Mouse (Mus musculus): ENCODE results near the gene Fabp3. TPM values are rescaled to one million over a fixed set of nuclear protein-coding genes. Genes with fewer than 3 reads are reported as not detected.

Gene Fabp3
- polyA plus RNA-seq, 1 experiment: 44.6 TPM

- Histone ChIP-seq H3K4me3 (replicated peaks; ENCODE audit: control insufficient read depth, low read depth, low read length) (no peak overlapping the region), H3K27ac (ENCODE audit: control insufficient read depth, insufficient read depth, low read depth, low read length, poor library complexity) (no peak overlapping the region), H3K4me1 (ENCODE audit: control insufficient read depth, insufficient read depth, low read length) (no peaks in the 10 kb centered on the region)
- 83% methylated on average over 5 of the region's 5 CpGs for WGBS
- no peak for TF ChIP-seq CTCF (IDR thresholded peaks at IDR 0.05; ENCODE audit: control insufficient read depth, insufficient read depth, low read length)
- TF ChIP-seq POLR2A (IDR thresholded peaks at IDR 0.05; ENCODE audit: borderline replicate concordance, control insufficient read depth, low read depth, low read length): no peak
These were observed 15.2 kb downstream of the Fabp3 start for GRCm38 (mm10) chr4:130323607-130324006.

- Histone ChIP-seq H3K27ac (ENCODE audit: control insufficient read depth, insufficient read depth, low read depth, low read length, poor library complexity) (no peak overlapping the region), H3K4me1 (ENCODE audit: control insufficient read depth, insufficient read depth, low read length) (no peaks in the 10 kb centered on the region), H3K4me3 (replicated peaks; ENCODE audit: control insufficient read depth, low read depth, low read length) (no peak overlapping the region)
- WGBS: 90% methylated on average over 2 of the region's 2 CpGs
- TF ChIP-seq CTCF (IDR thresholded peaks at IDR 0.05; ENCODE audit: control insufficient read depth, insufficient read depth, low read length) (no peak), POLR2A (IDR thresholded peaks at IDR 0.05; ENCODE audit: borderline replicate concordance, control insufficient read depth, low read depth, low read length) (no peak)
These were observed 17.1 kb downstream of the Fabp3 start for GRCm38 (mm10) chr4:130325446-130325845.

GRCm38 (mm10) chr4:130327366-130327765 lies 19.0 kb downstream of the Fabp3 start:
- Histone ChIP-seq H3K4me3 (replicated peaks; ENCODE audit: control insufficient read depth, low read depth, low read length) (no peak overlapping the region), H3K27ac (ENCODE audit: control insufficient read depth, insufficient read depth, low read depth, low read length, poor library complexity) (no peak overlapping the region), H3K4me1 (ENCODE audit: control insufficient read depth, insufficient read depth, low read length) (no peaks in the 10 kb centered on the region)
- TF ChIP-seq CTCF (IDR thresholded peaks at IDR 0.05; ENCODE audit: control insufficient read depth, insufficient read depth, low read length) (no peak), POLR2A (IDR thresholded peaks at IDR 0.05; ENCODE audit: borderline replicate concordance, control insufficient read depth, low read depth, low read length) (no peak)
- 86% methylated on average over 9 of the region's 9 CpGs for WGBS

GRCm38 (mm10) chr4:130335867-130336266 lies 27.5 kb downstream of the Fabp3 start:
- 87% methylated on average over 5 of the region's 5 CpGs for WGBS
- H3K4me3 ChIP-seq (replicated peaks; ENCODE audit: control insufficient read depth, low read depth, low read length): no peak overlapping the region
- H3K4me1 ChIP-seq (ENCODE audit: control insufficient read depth, insufficient read depth, low read length): no peaks in the 10 kb centered on the region
- H3K27ac ChIP-seq (ENCODE audit: control insufficient read depth, insufficient read depth, low read depth, low read length, poor library complexity): no peak overlapping the region
- TF ChIP-seq POLR2A (IDR thresholded peaks at IDR 0.05; ENCODE audit: borderline replicate concordance, control insufficient read depth, low read depth, low read length): no peak
- no peak for TF ChIP-seq CTCF (IDR thresholded peaks at IDR 0.05; ENCODE audit: control insufficient read depth, insufficient read depth, low read length)

GRCm38 (mm10) chr4:130341691-130342090 lies 33.3 kb downstream of the Fabp3 start:
- Histone ChIP-seq H3K4me1 (ENCODE audit: control insufficient read depth, insufficient read depth, low read length) (no peaks in the 10 kb centered on the region), H3K4me3 (replicated peaks; ENCODE audit: control insufficient read depth, low read depth, low read length) (no peak overlapping the region), H3K27ac (ENCODE audit: control insufficient read depth, insufficient read depth, low read depth, low read length, poor library complexity) (no peak overlapping the region)
- TF ChIP-seq CTCF (IDR thresholded peaks at IDR 0.05; ENCODE audit: control insufficient read depth, insufficient read depth, low read length): no peak; the same call in 1 of the 2 replicates
- 34% methylated on average over 4 of the region's 4 CpGs for WGBS

- H3K4me3 ChIP-seq (replicated peaks; ENCODE audit: control insufficient read depth, low read depth, low read length): no peak overlapping the region
- no peak overlapping the region for H3K27ac ChIP-seq (ENCODE audit: control insufficient read depth, insufficient read depth, low read depth, low read length, poor library complexity)
- no peaks in the 10 kb centered on the region for H3K4me1 ChIP-seq (ENCODE audit: control insufficient read depth, insufficient read depth, low read length)
- WGBS: 91% methylated on average over 6 of the region's 6 CpGs
- TF ChIP-seq CTCF (IDR thresholded peaks at IDR 0.05; ENCODE audit: control insufficient read depth, insufficient read depth, low read length): peak; percentile 31; the same call in 1 of the 2 replicates
- TF ChIP-seq POLR2A (IDR thresholded peaks at IDR 0.05; ENCODE audit: borderline replicate concordance, control insufficient read depth, low read depth, low read length): no peak
These were observed 41.3 kb downstream of the Fabp3 start for GRCm38 (mm10) chr4:130349666-130350065.

GRCm38 (mm10) chr4:130350690-130351422 lies 42.5 kb downstream of the Fabp3 start:
- Histone ChIP-seq H3K27ac (ENCODE audit: control insufficient read depth, insufficient read depth, low read depth, low read length, poor library complexity) (no peak overlapping the region), H3K4me1 (ENCODE audit: control insufficient read depth, insufficient read depth, low read length) (no peaks in the 10 kb centered on the region), H3K4me3 (replicated peaks; ENCODE audit: control insufficient read depth, low read depth, low read length) (no peak overlapping the region)
- TF ChIP-seq CTCF (IDR thresholded peaks at IDR 0.05; ENCODE audit: control insufficient read depth, insufficient read depth, low read length): no peak
- TF ChIP-seq POLR2A (IDR thresholded peaks at IDR 0.05; ENCODE audit: borderline replicate concordance, control insufficient read depth, low read depth, low read length): no peak
- WGBS: 81% methylated on average over 16 of the region's 16 CpGs

GRCm38 (mm10) chr4:130352588-130352987 lies 44.2 kb downstream of the Fabp3 start:
- WGBS: 80% methylated on average over 7 of the region's 7 CpGs
- TF ChIP-seq POLR2A (IDR thresholded peaks at IDR 0.05; ENCODE audit: borderline replicate concordance, control insufficient read depth, low read depth, low read length) (no peak), CTCF (IDR thresholded peaks at IDR 0.05; ENCODE audit: control insufficient read depth, insufficient read depth, low read length) (no peak)
- Histone ChIP-seq H3K4me1 (ENCODE audit: control insufficient read depth, insufficient read depth, low read length) (no peaks in the 10 kb centered on the region), H3K27ac (ENCODE audit: control insufficient read depth, insufficient read depth, low read depth, low read length, poor library complexity) (no peak overlapping the region), H3K4me3 (replicated peaks; ENCODE audit: control insufficient read depth, low read depth, low read length) (no peak overlapping the region)

GRCm38 (mm10) chr4:130357946-130358345 lies 49.6 kb downstream of the Fabp3 start:
- H3K4me1 ChIP-seq (ENCODE audit: control insufficient read depth, insufficient read depth, low read length): no peaks in the 10 kb centered on the region; the same call in 1 of the 2 replicates
- no peak overlapping the region for H3K4me3 ChIP-seq (replicated peaks; ENCODE audit: control insufficient read depth, low read depth, low read length)
- TF ChIP-seq POLR2A (IDR thresholded peaks at IDR 0.05; ENCODE audit: borderline replicate concordance, control insufficient read depth, low read depth, low read length): no peak
- TF ChIP-seq CTCF (IDR thresholded peaks at IDR 0.05; ENCODE audit: control insufficient read depth, insufficient read depth, low read length): no peak
- H3K27ac ChIP-seq (ENCODE audit: control insufficient read depth, insufficient read depth, low read depth, low read length, poor library complexity): no peak overlapping the region
